Mouse (Mus musculus) gonadal fat pad, adult 2 months (tissue): Measurements from ENCODE around the gene Ccnyl1. TPM values are rescaled to one million over a fixed set of nuclear protein-coding genes. Genes with fewer than 3 reads are reported as not detected.

Source experiments
- DNase-seq: peaks from one replicate; pipeline ENCODE4 v3.0.0-alpha.2; 2012; ENCODE audit warnings: low read depth
- polyA plus RNA-seq: library from polyadenylated mRNA; depleted of rRNA; stranded (reverse); fragments of >200 nt; gene quantifications from 2 replicates; pipeline ENCODE4 v1.2.3, GENCODE M21; 2012

Gene Ccnyl1
- polyA plus RNA-seq, 1 experiment: 19.5 TPM

GRCm38 (mm10) chr1:64701780-64702179 lies 11.5 kb downstream of the Ccnyl1 start:
- DNase-seq: no peak

- no peak for DNase-seq
These were observed 15.0 kb downstream of the Ccnyl1 start for GRCm38 (mm10) chr1:64705230-64705629.

- DNase-seq: no peak
These were observed 16.4 kb downstream of the Ccnyl1 start for GRCm38 (mm10) chr1:64706610-64707009.

GRCm38 (mm10) chr1:64709891-64710290 lies 19.6 kb downstream of the Ccnyl1 start:
- no peak for DNase-seq

DNA sequence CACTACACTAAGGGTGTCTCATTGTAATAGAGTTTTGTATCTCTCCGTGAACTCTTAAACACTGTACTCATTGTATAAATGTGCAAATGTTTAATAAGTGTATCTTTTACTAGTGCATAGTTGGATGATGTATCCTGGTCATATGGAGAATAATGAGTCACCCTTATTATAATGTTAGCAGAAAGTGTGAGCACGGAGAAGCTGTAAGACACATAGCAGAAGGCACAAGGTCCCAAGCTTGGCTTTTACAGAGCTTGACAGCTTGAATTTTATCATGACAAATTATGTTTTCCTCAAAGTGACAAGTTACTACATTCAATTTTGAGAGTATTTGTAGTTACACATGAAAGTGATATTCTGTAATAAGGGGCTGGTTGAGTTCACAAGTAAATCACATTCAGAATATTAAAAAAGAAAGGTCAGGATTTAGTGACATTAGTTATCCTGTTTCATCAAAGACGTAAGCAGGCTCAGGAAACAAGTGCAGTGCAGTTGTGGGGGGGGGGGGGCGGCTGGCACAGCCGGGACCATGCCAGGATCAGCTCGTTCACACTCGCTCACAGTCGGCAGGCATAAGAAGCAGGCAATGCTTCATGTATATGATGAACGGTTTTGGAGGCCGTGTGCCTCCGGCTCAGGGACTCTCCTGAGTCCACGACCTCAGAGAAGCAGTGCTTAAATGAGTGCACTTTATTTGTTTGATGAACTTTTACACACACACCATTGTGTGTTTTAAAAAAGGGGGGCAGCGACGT lies 21.9 kb downstream of the Ccnyl1 start:
- DNase-seq: no peak

DNA sequence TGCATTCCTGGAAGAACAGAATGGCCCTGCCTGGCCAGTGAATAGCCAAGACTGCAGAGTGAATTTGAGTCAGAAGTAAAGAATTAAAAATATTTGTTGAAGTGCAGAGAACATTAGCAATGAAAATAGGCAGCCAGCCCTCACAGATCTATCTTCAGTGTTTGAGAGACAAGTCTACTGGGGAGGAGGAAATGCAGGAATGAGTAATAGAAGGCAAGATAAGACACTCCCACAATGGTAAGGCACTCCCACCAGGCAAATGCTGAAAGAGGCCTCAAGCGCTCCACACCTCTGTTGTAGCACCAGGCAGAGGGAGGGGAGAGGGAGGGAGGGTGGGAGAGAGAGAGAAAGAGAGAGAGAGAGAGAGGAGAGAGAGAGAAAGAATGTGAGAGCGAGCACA lies 25.2 kb downstream of the Ccnyl1 start:
- DNase-seq: no peak

GRCm38 (mm10) chr1:64716589-64717304 lies 26.5 kb downstream of the Ccnyl1 start:
- DNase-seq: no peak

GRCm38 (mm10) chr1:64717504-64717903 lies 27.2 kb downstream of the Ccnyl1 start:
- DNase-seq: no peak

GRCm38 (mm10) chr1:64721034-64721587 lies 30.9 kb downstream of the Ccnyl1 start:
- no peak for DNase-seq

- no peak for DNase-seq
These were observed 39.8 kb downstream of the Ccnyl1 start for GRCm38 (mm10) chr1:64730046-64730445.

DNA sequence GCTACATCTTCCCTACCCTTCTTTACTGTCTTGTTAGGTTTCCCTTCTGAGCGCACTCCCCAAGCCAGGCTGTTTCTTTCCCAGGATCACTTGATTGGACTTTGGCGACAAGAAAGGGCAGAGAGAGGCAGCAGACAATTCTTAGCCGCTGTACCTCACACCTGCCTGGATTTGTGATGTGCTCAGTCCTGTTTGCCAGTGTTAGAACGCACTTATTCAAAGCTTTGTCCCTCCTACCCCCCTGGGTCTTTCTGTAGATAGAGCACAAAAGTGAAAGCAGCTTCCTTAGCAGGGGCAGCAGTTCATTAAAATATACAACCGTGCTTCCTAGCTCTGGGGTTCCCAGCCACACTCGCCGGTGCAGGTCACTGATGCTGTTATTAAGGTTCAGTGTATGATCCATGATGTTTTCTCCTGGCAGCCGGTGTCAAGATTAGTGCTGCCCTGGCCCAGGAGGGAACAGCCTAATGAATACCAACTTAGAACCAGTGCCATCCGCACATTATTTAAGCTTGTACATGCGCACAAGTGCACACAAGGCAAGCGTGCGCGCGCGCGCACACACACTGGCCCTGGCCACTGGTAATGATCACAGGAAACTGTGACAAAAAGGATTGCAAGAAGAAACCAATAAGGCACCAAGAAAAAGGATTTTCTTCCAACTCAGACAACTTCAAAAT lies 41.2 kb downstream of the Ccnyl1 start:
- DNase-seq: no peak

- DNase-seq: no peak
These were observed 41.9 kb downstream of the Ccnyl1 start for GRCm38 (mm10) chr1:64732161-64732560.

DNA sequence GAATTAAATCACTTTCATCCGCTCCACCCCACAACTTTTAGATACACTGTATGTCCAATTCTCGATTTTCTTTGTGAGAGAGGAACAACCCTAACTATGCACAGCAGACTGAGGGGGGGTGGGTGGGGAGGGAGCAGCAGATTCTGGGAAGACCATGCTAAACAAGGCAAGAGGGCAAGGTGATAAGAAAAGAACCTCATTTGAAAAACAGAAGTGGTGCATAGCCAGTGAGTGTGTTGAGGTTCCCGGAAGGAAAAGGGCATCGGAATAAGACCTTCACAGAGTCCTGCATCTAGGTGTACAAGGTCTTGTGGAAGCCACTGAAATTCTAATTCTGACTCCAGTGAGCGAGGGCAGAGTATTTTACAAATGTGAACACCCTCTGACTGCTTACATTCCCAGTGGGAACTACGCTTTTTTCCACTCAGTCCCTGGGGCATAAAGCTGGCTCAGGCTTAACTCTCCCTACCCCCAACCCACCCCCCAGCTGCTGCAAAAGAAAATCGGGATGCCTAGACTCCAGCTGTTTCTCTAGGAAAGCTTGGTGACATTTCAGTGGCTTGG lies 42.5 kb downstream of the Ccnyl1 start:
- DNase-seq: no peak

- no peak for DNase-seq
These were observed 43.4 kb downstream of the Ccnyl1 start for GRCm38 (mm10) chr1:64733453-64734245.

DNA sequence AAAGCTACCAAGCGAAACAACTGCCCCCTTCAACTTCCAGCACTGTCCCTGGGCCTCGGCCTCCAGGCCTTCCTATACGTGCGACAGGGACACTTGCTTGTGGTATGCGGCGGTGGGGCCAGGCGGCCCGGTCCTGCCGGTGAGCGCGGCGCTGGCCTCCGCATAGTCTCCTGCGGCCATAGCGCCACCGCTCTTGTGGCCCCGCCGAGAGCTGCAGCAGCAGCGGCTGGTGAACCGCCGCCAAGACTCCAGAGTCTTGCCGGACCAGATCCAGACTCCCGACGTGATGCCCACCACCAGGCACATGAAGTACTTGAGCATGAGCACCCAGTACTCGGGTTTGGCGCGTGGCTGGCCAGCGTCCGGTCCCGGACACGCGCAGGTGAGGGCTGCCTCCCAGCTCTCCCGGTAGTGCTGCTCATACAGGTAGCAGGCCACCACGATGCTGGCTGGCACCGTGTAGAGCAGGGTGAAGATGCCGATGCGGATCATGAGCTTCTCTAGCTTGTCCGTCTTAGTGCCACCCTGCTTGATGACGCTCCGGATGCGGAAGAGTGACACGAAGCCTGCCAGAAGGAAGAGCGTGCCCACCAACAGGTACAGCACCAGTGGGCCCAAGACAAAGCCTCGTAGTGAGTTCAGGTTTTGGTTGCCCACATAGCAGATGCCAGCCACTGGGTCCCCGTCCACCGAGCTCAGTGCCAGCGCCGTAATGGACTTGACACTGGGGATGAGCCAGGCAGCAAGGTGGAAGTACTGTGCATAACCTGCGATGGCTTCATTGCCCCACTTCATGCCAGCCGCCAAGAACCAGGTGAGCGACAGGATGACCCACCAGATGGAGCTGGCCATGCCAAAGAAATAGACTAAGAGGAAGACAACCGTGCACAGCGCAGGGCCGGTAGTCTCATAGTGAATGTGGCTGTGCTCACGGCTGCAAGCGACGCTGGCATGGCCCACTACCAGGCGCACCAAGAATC lies 44.8 kb downstream of the Ccnyl1 start:
- DNase-seq: no peak

GRCm38 (mm10) chr1:64735781-64736680 lies 45.8 kb downstream of the Ccnyl1 start:
- DNase-seq: no peak

GRCm38 (mm10) chr1:64736681-64737501 lies 46.6 kb downstream of the Ccnyl1 start:
- DNase-seq: no peak
